Comparison of ENCODE assay signal across 8 mouse cellular contexts in the genomic region with DNA sequence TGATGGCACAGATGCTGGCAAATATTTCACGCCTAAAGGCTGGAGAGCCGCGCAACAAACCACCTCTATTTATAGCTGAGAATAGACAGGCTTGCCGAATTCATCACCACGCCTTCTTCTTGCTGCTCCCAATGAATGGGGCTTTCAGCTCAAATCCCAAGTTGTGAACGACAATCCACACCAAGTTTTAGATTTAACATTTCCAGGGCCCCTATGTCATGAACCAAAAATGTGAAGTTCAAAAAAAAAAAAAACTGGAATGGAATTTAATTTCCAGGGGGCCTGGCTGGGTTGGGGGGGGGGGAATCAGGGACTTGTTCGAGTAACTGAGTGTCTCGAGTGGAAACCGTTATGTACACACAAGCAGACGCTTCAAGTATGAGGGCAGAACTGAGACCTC. TPM values are rescaled to one million over a fixed set of nuclear protein-coding genes. Genes with fewer than 3 reads are reported as not detected.
DNase-seq lines count a peak whose midpoint lies in the region; ATAC-seq and TF ChIP-seq lines count a peak whose summit lies in the region.

No protein-coding gene starts in this region.

- H3K4me3 ChIP-seq in layer of hippocampus, adult 2 months: peak overlapping the region; percentile 39
- no peak overlapping the region for H3K4me3 ChIP-seq in embryonic fibroblast, embryonic 13.5 days (ENCODE audit: insufficient read depth, low read length)
- peak overlapping the region; percentile 13; the same call in 1 of the 2 replicates for H3K4me3 ChIP-seq in hindbrain, embryonic 16.5 days (ENCODE audit: low read length)
- H3K4me3 ChIP-seq in neural tube, embryonic 14.5 days (ENCODE audit: low read depth, low read length): no peak overlapping the region

- no peaks in the 10 kb centered on the region for H3K36me3 ChIP-seq in hindbrain, embryonic 16.5 days (ENCODE audit: control insufficient read depth, insufficient read depth, low read length)
- H3K36me3 ChIP-seq in neural tube, embryonic 14.5 days (ENCODE audit: control insufficient read depth, insufficient read depth, low read length): no peaks in the 10 kb centered on the region

- TF ChIP-seq CTCF in layer of hippocampus, adult 2 months (conservative IDR thresholded peaks at IDR 0.05): no peak
- TF ChIP-seq CTCF in embryonic fibroblast, embryonic 13.5 days (IDR thresholded peaks at IDR 0.05; ENCODE audit: borderline replicate concordance, insufficient read depth, low read length): no peak

- no peak for TF ChIP-seq POLR2A in embryonic fibroblast, embryonic 13.5 days (IDR thresholded peaks at IDR 0.05; ENCODE audit: low read depth, low read length)

- peaks cover 13% of the 10 kb centered on the region for H3K4me1 ChIP-seq in embryonic fibroblast, embryonic 13.5 days (ENCODE audit: control insufficient read depth, insufficient read depth, low read length)
- 0 out of 2 replicates have a peak, but pooled peaks cover 3% of the 10 kb centered on the region for H3K4me1 ChIP-seq in hindbrain, embryonic 16.5 days (ENCODE audit: control insufficient read depth, insufficient read depth, low read depth, low read length)
- H3K4me1 ChIP-seq in neural tube, embryonic 14.5 days (ENCODE audit: control insufficient read depth, insufficient read depth, low read length): no peaks in the 10 kb centered on the region

- 21% methylated on average over 10 of the region's 10 CpGs for WGBS in hindbrain, embryonic 16.5 days
- WGBS in neural tube, embryonic 14.5 days: 18% methylated on average over 10 of the region's 10 CpGs

- intact Hi-C loops in gastrocnemius, postnatal 36 days (cut with DNase I): no loop called here

- H3K27ac ChIP-seq in layer of hippocampus, adult 2 months: peak overlapping the region; percentile 69
- peak overlapping the region; percentile 62 for H3K27ac ChIP-seq in embryonic fibroblast, embryonic 13.5 days (ENCODE audit: insufficient read depth, low read length)
- no peak overlapping the region for H3K27ac ChIP-seq in hindbrain, embryonic 16.5 days (ENCODE audit: low read depth, low read length)
- H3K27ac ChIP-seq in neural tube, embryonic 14.5 days (ENCODE audit: low read depth, low read length): no peak overlapping the region

- H3K9ac ChIP-seq in hindbrain, embryonic 16.5 days (ENCODE audit: low read depth, low read length): 0 out of 2 replicates have a peak overlapping the region, but pooled peaks have one; percentile 23
- no peak overlapping the region for H3K9ac ChIP-seq in neural tube, embryonic 14.5 days (replicated peaks; ENCODE audit: low read depth, low read length)

- H3K4me2 ChIP-seq in hindbrain, embryonic 16.5 days (ENCODE audit: low read length): peak overlapping the region; percentile 49
- H3K4me2 ChIP-seq in neural tube, embryonic 14.5 days (ENCODE audit: low read depth, low read length): peak overlapping the region; percentile 7; the same call in 1 of the 2 replicates

- DNase-seq in layer of hippocampus, adult 2 months (ENCODE audit: low spot score in 2 of 2): peak; percentile 6 to 13
- DNase-seq in layer of hippocampus, adult 9-10 months (ENCODE audit: low spot score): no peak
- DNase-seq in frontal cortex, postnatal 10 days (ENCODE audit: low spot score in 2 of 2): no peak
- no peak for DNase-seq in gastrocnemius, postnatal 36 days

- no peaks in the 10 kb centered on the region for H3K9me3 ChIP-seq in hindbrain, embryonic 16.5 days (ENCODE audit: control insufficient read depth, low read length)
- H3K9me3 ChIP-seq in neural tube, embryonic 14.5 days (ENCODE audit: control insufficient read depth, low read length): no peaks in the 10 kb centered on the region

- H3K27me3 ChIP-seq in hindbrain, embryonic 16.5 days (replicated peaks; ENCODE audit: control insufficient read depth, insufficient read depth, low read length): no peaks in the 10 kb centered on the region
- no peaks in the 10 kb centered on the region for H3K27me3 ChIP-seq in neural tube, embryonic 14.5 days (ENCODE audit: control insufficient read depth, insufficient read depth, low read length)

- peak; percentile 14; the same call in 1 of the 2 replicates for ATAC-seq in hindbrain, embryonic 16.5 days
- no peak for ATAC-seq in neural tube, embryonic 14.5 days (ENCODE audit: low read depth)
- ATAC-seq in granulocyte monocyte progenitor cell, adult 5-6 weeks (replicated peaks; ENCODE audit: poor library complexity, severe bottlenecking): no peak

RNA-seq across cellular contexts. Expression of a gene that starts 42.1 kb away (rescaled TPM):
- 10 to 100 TPM; 47.5 to 47.8 TPM for total RNA-seq in layer of hippocampus, adult 2 months (2021)
- 65.4 and 81.6 TPM in 2 replicates for polyA plus RNA-seq in embryonic fibroblast, embryonic 13.5 days (2011; ENCODE audit: insufficient read length, low read depth, missing spikeins)
- polyA plus RNA-seq in hindbrain, embryonic 16.5 days (2015; fragmentation: Nextera tagmentation; extraction: Ambion mirVana): 16.4 and 19.3 TPM in 2 replicates
- polyA plus RNA-seq in neural tube, embryonic 14.5 days (2014; fragmentation: Nextera tagmentation; extraction: Ambion mirVana): 21.8 and 28.5 TPM in 2 replicates
- total RNA-seq in granulocyte monocyte progenitor cell, adult 5-6 weeks (2014; fragmentation: Nextera tagmentation): 59.2 and 59.7 TPM in 2 replicates
- 27.9 and 29.4 TPM in 2 replicates for total RNA-seq in granulocyte monocyte progenitor cell, adult 5-6 weeks (2017)
- 10 to 100 TPM in 1 of 2 experiments, 1 to 10 TPM in 1; 6.9 to 10.5 TPM for total RNA-seq in gastrocnemius, postnatal 36 days (2021)

Comparison
In these comparisons a context has a peak if more than half of its experiments do, and no peak if none do; other contexts are left out.
1. DNase-seq: peak in layer of hippocampus, adult 2 months (2 of 2); none in layer of hippocampus, adult 9-10 months (single experiment), frontal cortex, postnatal 10 days (0 of 2) and gastrocnemius, postnatal 36 days (0 of 2).
2. H3K27ac ChIP-seq: peak in layer of hippocampus, adult 2 months (single experiment) and embryonic fibroblast, embryonic 13.5 days (single experiment); none in hindbrain, embryonic 16.5 days (single experiment) and neural tube, embryonic 14.5 days (single experiment).
3. H3K4me3 ChIP-seq: peak in layer of hippocampus, adult 2 months (single experiment) and hindbrain, embryonic 16.5 days (single experiment); none in embryonic fibroblast, embryonic 13.5 days (single experiment) and neural tube, embryonic 14.5 days (single experiment).